Mouse (Mus musculus) hematopoietic multipotent progenitor cell, adult 10-12 weeks (in vitro differentiated cells): ENCODE results near the gene Sstr3. TPM values are rescaled to one million over a fixed set of nuclear protein-coding genes. Genes with fewer than 3 reads are reported as not detected.

ENCODE experiments used
- polyA plus RNA-seq: library from polyadenylated mRNA; stranded (reverse); fragments of >175 nt; gene quantifications from 2 replicates; pipeline ENCODE4 v1.2.3, GENCODE M21; 2012; ENCODE audit warnings: low replicate concordance

The Sstr3 gene
- not detected in 2 replicates for polyA plus RNA-seq

DNA sequence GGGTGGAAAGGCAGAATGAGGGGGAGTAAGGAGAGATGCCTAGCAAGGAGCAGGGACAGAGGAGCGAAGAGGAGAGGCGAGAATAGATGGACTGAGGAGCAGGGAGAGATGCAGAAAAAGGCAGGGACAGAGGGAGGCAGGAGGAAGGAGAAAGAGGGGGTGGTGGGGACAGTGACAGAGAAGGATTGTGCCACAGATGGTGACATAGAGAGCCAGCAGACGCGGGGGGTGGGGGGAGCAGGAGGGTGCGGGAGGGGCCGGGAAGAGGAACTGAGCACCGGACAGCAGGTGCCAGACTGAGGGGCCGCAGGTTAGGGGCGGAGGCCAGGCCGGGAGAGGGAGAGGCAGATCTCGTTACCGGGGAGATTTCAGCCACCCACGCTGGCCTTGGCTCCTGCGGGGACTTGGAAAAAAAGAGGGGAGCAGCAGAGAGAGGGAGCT is at the start of gene Sstr3:
Sstr3 (minus strand) TSS at position 125 of the 441 bp plus-strand sequence.

GRCm38 (mm10) chr15:78572658-78573397 is 28.3 kb upstream of the Sstr3 start, which contains the start of gene Rac2:
TSS of gene Rac2 (minus strand) at chr15:78572783.

GRCm38 (mm10) chr15:78530671-78531450 is 13.6 kb downstream of the Sstr3 start, which contains the start of gene C1qtnf6:
TSS of gene C1qtnf6 (minus strand) at chr15:78531416.

GRCm38 (mm10) chr15:78494968-78495406 is 49.5 kb downstream of the Sstr3 start, which contains the start of gene Il2rb:
TSS of gene Il2rb (minus strand) at chr15:78495271.

Other genes starting within 250 kb of the Sstr3 start
- gene Csf2rb2, start 239.0 kb downstream of the Sstr3 start, polyA plus RNA-seq: 13.9 and 82.5 TPM in 2 replicates
- gene Csf2rb, start 218.9 kb downstream of the Sstr3 start, polyA plus RNA-seq: 71.1 and 138 TPM in 2 replicates
- not detected in 2 replicates for gene Tex33, start 148.8 kb downstream of the Sstr3 start, polyA plus RNA-seq
- gene Tst, start 138.8 kb downstream of the Sstr3 start, polyA plus RNA-seq: 2.3 and 5.9 TPM in 2 replicates
- gene Mpst, start 138.3 kb downstream of the Sstr3 start, polyA plus RNA-seq: 71.3 and 114 TPM in 2 replicates
- gene Kctd17, start 116.1 kb downstream of the Sstr3 start, polyA plus RNA-seq: 31.7 and 122 TPM in 2 replicates
- gene Tmprss6, start 76.1 kb downstream of the Sstr3 start, polyA plus RNA-seq: 0.25 TPM in 1 of 2 replicates, not detected in the other
- 94.2 and 157 TPM in 2 replicates for gene Il2rb, start 49.4 kb downstream of the Sstr3 start, polyA plus RNA-seq
- gene C1qtnf6, start 13.3 kb downstream of the Sstr3 start, polyA plus RNA-seq: 1.7 and 1.8 TPM in 2 replicates
- gene Rac2, start 28.1 kb upstream of the Sstr3 start, polyA plus RNA-seq: 266 and 1,162 TPM in 2 replicates
- 100 and 114 TPM in 2 replicates for gene Cyth4, start 52.4 kb upstream of the Sstr3 start, polyA plus RNA-seq
- gene Elfn2, start 174.1 kb upstream of the Sstr3 start, polyA plus RNA-seq: 0.01 TPM in 1 of 2 replicates, not detected in the other
- 95.0 and 108 TPM in 2 replicates for gene Mfng, start 228.8 kb upstream of the Sstr3 start, polyA plus RNA-seq